ENCODE assay signal across 10 mouse cellular contexts in the genomic region with DNA sequence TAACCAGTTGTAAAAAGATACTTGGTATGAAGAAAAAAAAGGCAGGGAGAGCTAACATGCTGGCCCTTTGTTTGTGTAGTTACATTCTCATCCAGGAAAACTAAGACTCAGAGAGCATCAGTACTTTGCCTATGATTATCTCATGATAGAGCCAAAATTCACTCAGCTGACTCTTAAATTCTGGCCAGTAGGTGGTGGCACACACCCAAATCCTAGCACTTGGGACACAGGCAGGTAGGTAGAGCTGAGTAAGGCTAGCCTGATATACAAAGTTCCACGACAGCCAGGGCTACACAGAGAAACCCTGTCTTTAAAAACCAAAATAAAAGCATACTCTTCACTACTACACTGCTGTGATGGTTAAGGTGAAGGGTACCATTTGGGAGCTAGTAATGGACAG. TPM values are rescaled to one million over a fixed set of nuclear protein-coding genes. Genes with fewer than 3 reads are reported as not detected.
DNase-seq lines count a peak whose midpoint lies in the region; ATAC-seq lines count a peak whose summit lies in the region.
"Had no signal": no experiment of that assay in that cellular context is flagged by ENCODE, and none has a peak within 500 bp of the region (broad histone marks: within the 10 kb centered on the region; RNA-seq: fewer than 3 reads in every experiment).

No protein-coding gene starts in this region.

- peaks cover 60% of the 10 kb centered on the region for H3K4me1 ChIP-seq in forebrain, embryonic 13.5 days
- H3K4me1 ChIP-seq in forebrain, embryonic 15.5 days, result peaks cover 74% of the 10 kb centered on the region
- H3K4me1 ChIP-seq in midbrain, embryonic 13.5 days (replicated peaks), result peaks cover 74% of the 10 kb centered on the region
- peaks cover 54% of the 10 kb centered on the region for H3K4me1 ChIP-seq in midbrain, embryonic 16.5 days (ENCODE audit: control insufficient read depth, insufficient read depth, low read length)

- no peak overlapping the region for H3K4me3 ChIP-seq in forebrain, embryonic 13.5 days
- no peak overlapping the region for H3K4me3 ChIP-seq in forebrain, embryonic 15.5 days
- H3K4me3 ChIP-seq in midbrain, embryonic 13.5 days (replicated peaks), result no peak overlapping the region; the same call in 1 of the 2 replicates
- H3K4me3 ChIP-seq in midbrain, embryonic 16.5 days (ENCODE audit: low read depth, low read length), result no peak overlapping the region
- H3K4me3 ChIP-seq: hindbrain, embryonic 10.5 days; limb, embryonic 13.5 days had no signal

- no peaks in the 10 kb centered on the region for H3K27me3 ChIP-seq in forebrain, embryonic 13.5 days
- no peaks in the 10 kb centered on the region for H3K27me3 ChIP-seq in forebrain, embryonic 15.5 days
- no peaks in the 10 kb centered on the region for H3K27me3 ChIP-seq in midbrain, embryonic 13.5 days
- no peaks in the 10 kb centered on the region for H3K27me3 ChIP-seq in midbrain, embryonic 16.5 days (ENCODE audit: control insufficient read depth, insufficient read depth, low read depth, low read length)
- H3K27me3 ChIP-seq: limb, embryonic 13.5 days had no signal

- 73% methylated on average over 1 of the region's 1 CpGs for WGBS in forebrain, embryonic 13.5 days
- WGBS in forebrain, embryonic 15.5 days, result 49% methylated on average over 1 of the region's 1 CpGs
- WGBS in midbrain, embryonic 13.5 days, result 48% methylated on average over 1 of the region's 1 CpGs
- 81% methylated on average over 1 of the region's 1 CpGs for WGBS in midbrain, embryonic 16.5 days

- H3K4me2 ChIP-seq in forebrain, embryonic 13.5 days, result 0 out of 2 replicates have a peak overlapping the region, but pooled peaks have one; percentile 2
- no peak overlapping the region for H3K4me2 ChIP-seq in forebrain, embryonic 15.5 days (replicated peaks)
- H3K4me2 ChIP-seq in midbrain, embryonic 13.5 days (replicated peaks), result peak overlapping the region; percentile 16; the same call in 1 of the 2 replicates
- H3K4me2 ChIP-seq in midbrain, embryonic 16.5 days (ENCODE audit: low read length), result no peak overlapping the region
- H3K4me2 ChIP-seq: limb, embryonic 13.5 days had no signal

- ATAC-seq in forebrain, embryonic 13.5 days, result no peak
- no peak for ATAC-seq in forebrain, embryonic 15.5 days (replicated peaks)
- ATAC-seq in midbrain, embryonic 13.5 days, result no peak
- ATAC-seq in midbrain, embryonic 16.5 days, result no peak
- no peak for ATAC-seq in megakaryocyte progenitor cell, adult 5-6 weeks (replicated peaks; ENCODE audit: poor library complexity)

- H3K9ac ChIP-seq in forebrain, embryonic 13.5 days, result no peak overlapping the region
- no peak overlapping the region; the same call in 1 of the 2 replicates for H3K9ac ChIP-seq in forebrain, embryonic 15.5 days (replicated peaks)
- no peak overlapping the region for H3K9ac ChIP-seq in midbrain, embryonic 13.5 days (replicated peaks)
- H3K9ac ChIP-seq in midbrain, embryonic 16.5 days (ENCODE audit: low read depth, low read length), result no peak overlapping the region
- H3K9ac ChIP-seq: limb, embryonic 13.5 days had no signal

- H3K27ac ChIP-seq in forebrain, embryonic 13.5 days, result no peak overlapping the region
- no peak overlapping the region for H3K27ac ChIP-seq in forebrain, embryonic 15.5 days (replicated peaks)
- no peak overlapping the region for H3K27ac ChIP-seq in midbrain, embryonic 13.5 days
- no peak overlapping the region for H3K27ac ChIP-seq in midbrain, embryonic 16.5 days (ENCODE audit: low read length)
- H3K27ac ChIP-seq: hindbrain, embryonic 10.5 days; limb, embryonic 13.5 days had no signal

- DNase-seq in cerebellum, adult 9-11 months, result peak; percentile 57
- peak; percentile 49 for DNase-seq in naive thymus-derived CD4-positive, alpha-beta T cell, adult 2 months (ENCODE audit: low read depth)
- DNase-seq in urinary bladder, postnatal 25 days (ENCODE audit: low spot score), result no peak

- peaks cover 77% of the 10 kb centered on the region for H3K36me3 ChIP-seq in forebrain, embryonic 13.5 days (ENCODE audit: poor library complexity, severe bottlenecking)
- peaks cover 68% of the 10 kb centered on the region for H3K36me3 ChIP-seq in forebrain, embryonic 15.5 days
- peaks cover 69% of the 10 kb centered on the region for H3K36me3 ChIP-seq in midbrain, embryonic 13.5 days
- H3K36me3 ChIP-seq in midbrain, embryonic 16.5 days (ENCODE audit: control insufficient read depth, insufficient read depth, low read length), result peaks cover 21% of the 10 kb centered on the region

- no peaks in the 10 kb centered on the region for H3K9me3 ChIP-seq in forebrain, embryonic 13.5 days (replicated peaks)
- no peaks in the 10 kb centered on the region for H3K9me3 ChIP-seq in forebrain, embryonic 15.5 days
- no peaks in the 10 kb centered on the region for H3K9me3 ChIP-seq in midbrain, embryonic 13.5 days
- no peaks in the 10 kb centered on the region for H3K9me3 ChIP-seq in midbrain, embryonic 16.5 days (replicated peaks; ENCODE audit: control insufficient read depth, low read length, poor library complexity, severe bottlenecking)
- H3K9me3 ChIP-seq: hindbrain, embryonic 10.5 days; limb, embryonic 13.5 days had no signal

RNA-seq across cellular contexts. Expression of a gene that starts 6.6 kb away (rescaled TPM):
- 188 and 192 TPM in 2 replicates for polyA plus RNA-seq in forebrain, embryonic 13.5 days (2015; fragmentation: Nextera tagmentation; extraction: Ambion mirVana)
- polyA plus RNA-seq in forebrain, embryonic 15.5 days (2015; fragmentation: Nextera tagmentation; extraction: Ambion mirVana), result 184 and 193 TPM in 2 replicates
- 220 TPM in 2 replicates for polyA plus RNA-seq in midbrain, embryonic 13.5 days (2015; fragmentation: Nextera tagmentation; extraction: Ambion mirVana)
- polyA plus RNA-seq in midbrain, embryonic 16.5 days (2015; fragmentation: Nextera tagmentation; extraction: Ambion mirVana), result 149 and 164 TPM in 2 replicates
- total RNA-seq in megakaryocyte progenitor cell, adult 5-6 weeks (2015), result 8.5 and 12.3 TPM in 2 replicates
- total RNA-seq in megakaryocyte progenitor cell, adult 5-6 weeks (2017), result 11.3 and 12.2 TPM in 2 replicates

RNA-seq across cellular contexts. Expression of a gene that starts 30.8 kb away (rescaled TPM):
- 103 TPM in 2 replicates for polyA plus RNA-seq in forebrain, embryonic 13.5 days (2015; fragmentation: Nextera tagmentation; extraction: Ambion mirVana)
- polyA plus RNA-seq in forebrain, embryonic 15.5 days (2015; fragmentation: Nextera tagmentation; extraction: Ambion mirVana), result 93.0 and 114 TPM in 2 replicates
- 117 and 126 TPM in 2 replicates for polyA plus RNA-seq in midbrain, embryonic 13.5 days (2015; fragmentation: Nextera tagmentation; extraction: Ambion mirVana)
- 78.8 and 87.2 TPM in 2 replicates for polyA plus RNA-seq in midbrain, embryonic 16.5 days (2015; fragmentation: Nextera tagmentation; extraction: Ambion mirVana)
- total RNA-seq in megakaryocyte progenitor cell, adult 5-6 weeks (2015), result 34.2 and 37.0 TPM in 2 replicates
- total RNA-seq in megakaryocyte progenitor cell, adult 5-6 weeks (2017), result 57.1 and 89.5 TPM in 2 replicates

RNA-seq across cellular contexts. Expression of a gene that starts 48.5 kb away (rescaled TPM):
- 43.0 and 47.4 TPM in 2 replicates for polyA plus RNA-seq in forebrain, embryonic 13.5 days (2015; fragmentation: Nextera tagmentation; extraction: Ambion mirVana)
- 31.3 and 43.7 TPM in 2 replicates for polyA plus RNA-seq in forebrain, embryonic 15.5 days (2015; fragmentation: Nextera tagmentation; extraction: Ambion mirVana)
- 30.9 and 33.4 TPM in 2 replicates for polyA plus RNA-seq in midbrain, embryonic 13.5 days (2015; fragmentation: Nextera tagmentation; extraction: Ambion mirVana)
- polyA plus RNA-seq in midbrain, embryonic 16.5 days (2015; fragmentation: Nextera tagmentation; extraction: Ambion mirVana), result 19.0 and 21.2 TPM in 2 replicates
- 23.2 and 23.5 TPM in 2 replicates for total RNA-seq in megakaryocyte progenitor cell, adult 5-6 weeks (2015)
- 18.2 and 35.5 TPM in 2 replicates for total RNA-seq in megakaryocyte progenitor cell, adult 5-6 weeks (2017)

RNA-seq across cellular contexts. Expression of a gene that starts 48.6 kb away (rescaled TPM):
- 88.3 and 95.3 TPM in 2 replicates for polyA plus RNA-seq in forebrain, embryonic 13.5 days (2015; fragmentation: Nextera tagmentation; extraction: Ambion mirVana)
- polyA plus RNA-seq in forebrain, embryonic 15.5 days (2015; fragmentation: Nextera tagmentation; extraction: Ambion mirVana), result 81.4 and 84.6 TPM in 2 replicates
- 74.8 and 82.3 TPM in 2 replicates for polyA plus RNA-seq in midbrain, embryonic 13.5 days (2015; fragmentation: Nextera tagmentation; extraction: Ambion mirVana)
- polyA plus RNA-seq in midbrain, embryonic 16.5 days (2015; fragmentation: Nextera tagmentation; extraction: Ambion mirVana), result 60.3 and 67.8 TPM in 2 replicates
- total RNA-seq in megakaryocyte progenitor cell, adult 5-6 weeks (2015), result 42.7 and 45.9 TPM in 2 replicates
- 18.9 and 20.8 TPM in 2 replicates for total RNA-seq in megakaryocyte progenitor cell, adult 5-6 weeks (2017)

RNA-seq across cellular contexts. Expression of a gene that starts 51.9 kb away (rescaled TPM):
- polyA plus RNA-seq in forebrain, embryonic 13.5 days (2015; fragmentation: Nextera tagmentation; extraction: Ambion mirVana), result 18.1 and 20.8 TPM in 2 replicates
- polyA plus RNA-seq in forebrain, embryonic 15.5 days (2015; fragmentation: Nextera tagmentation; extraction: Ambion mirVana), result 30.2 and 31.9 TPM in 2 replicates
- polyA plus RNA-seq in midbrain, embryonic 13.5 days (2015; fragmentation: Nextera tagmentation; extraction: Ambion mirVana), result 29.8 and 31.9 TPM in 2 replicates
- polyA plus RNA-seq in midbrain, embryonic 16.5 days (2015; fragmentation: Nextera tagmentation; extraction: Ambion mirVana), result 32.2 and 32.4 TPM in 2 replicates
- not detected in 2 replicates for total RNA-seq in megakaryocyte progenitor cell, adult 5-6 weeks (2015)
- total RNA-seq in megakaryocyte progenitor cell, adult 5-6 weeks (2017), result not detected in 2 replicates

Comparison
In these comparisons a context has a peak if more than half of its experiments do, and no peak if none do; other contexts are left out.
1. H3K4me2 ChIP-seq: peak in forebrain, embryonic 13.5 days (single experiment) and midbrain, embryonic 13.5 days (single experiment); none in forebrain, embryonic 15.5 days (single experiment) and midbrain, embryonic 16.5 days (single experiment).